Mouse (Mus musculus) intestine, postnatal 0 days (tissue): ENCODE results near the gene Atf2. TPM values are rescaled to one million over a fixed set of nuclear protein-coding genes. Genes with fewer than 3 reads are reported as not detected.
"Not testable (repeated sequence)": the region's sequence is repeated elsewhere in the genome, so short reads cannot be mapped to it uniquely, and the experiment has no call there.

Source experiments
- ATAC-seq: fragments of 200-750 bp; cut with Nextera tagmentation; 2 replicates; pipeline ENCODE4 v1.8.0; 2017; ENCODE audit warnings: mild to moderate bottlenecking, moderate TSS enrichment, moderate library complexity
- H3K27ac ChIP-seq: fragments of 300-500 bp; sonication (generic); 2 replicates; pipeline ENCODE4 v1.5.1; 2014; ENCODE audit warnings: mild to moderate bottlenecking, low read depth, low read length, moderate library complexity
- H3K27me3 ChIP-seq: fragments of 300-500 bp; sonication (generic); replicated peaks from 2 replicates; pipeline ENCODE4 v1.6.1; 2014; ENCODE audit warnings: low read length, mixed read lengths; ENCODE audit not compliant: control insufficient read depth, insufficient read depth
- H3K36me3 ChIP-seq: fragments of 300-500 bp; sonication (generic); 2 replicates; pipeline ENCODE4 v1.6.1; 2014; ENCODE audit warnings: mild to moderate bottlenecking, moderate library complexity; ENCODE audit not compliant: control insufficient read depth, insufficient read depth
- H3K4me1 ChIP-seq: fragments of 300-500 bp; sonication (generic); replicated peaks from 2 replicates; pipeline ENCODE4 v1.6.1; 2014; ENCODE audit warnings: antibody characterized with exemption, low read length, mixed read lengths; ENCODE audit not compliant: control insufficient read depth, insufficient read depth
- H3K4me2 ChIP-seq: fragments of 300-500 bp; sonication (generic); replicated peaks from 2 replicates; pipeline ENCODE4 v1.6.1; 2014; ENCODE audit warnings: low read depth, mild to moderate bottlenecking, moderate library complexity
- H3K4me3 ChIP-seq: fragments of 300-500 bp; sonication (generic); 2 replicates; pipeline ENCODE4 v1.5.1; 2014; ENCODE audit warnings: low read depth, low read length
- H3K9ac ChIP-seq: fragments of 300-500 bp; sonication (generic); 2 replicates; pipeline ENCODE4 v1.6.1; 2014; ENCODE audit warnings: mild to moderate bottlenecking, low read depth, low read length
- H3K9me3 ChIP-seq: fragments of 300-500 bp; sonication (generic); 2 replicates; pipeline ENCODE4 v1.6.1; 2016; ENCODE audit warnings: mixed run types; ENCODE audit not compliant: control insufficient read depth
- CTCF ChIP-seq: sonication (generic); IDR thresholded peaks from 2 replicates; pipeline ENCODE4 v1.5.1; 2016; ENCODE audit warnings: low read depth, mild to moderate bottlenecking, control low read depth, antibody characterized with exemption, moderate library complexity
- WGBS: fragments of 180-500 bp; shearing (Covaris S2); extraction: QIAGEN DNeasy Blood & Tissue Kit; methylation state at CpG from one replicate; pipeline ENCODE4 v1.1.7; 2014; 5-methylcytosine and 5-hydroxymethylcytosine counted together
- polyA plus RNA-seq: library from polyadenylated mRNA; unstranded; fragments of >200 nt; fragmentation: Nextera tagmentation; extraction: Ambion mirVana; gene quantifications from 2 replicates; pipeline ENCODE4 v1.2.1, GENCODE M21; 2015

Atf2 gene
- polyA plus RNA-seq, 1 experiment from 2014 or later = 24.2 TPM

- 0 out of 2 replicates have a peak, but pooled peaks have one; percentile 11 for ATAC-seq
- peak overlapping the region; percentile 75 for H3K4me2 ChIP-seq
Measured at GRCm38 (mm10) chr2:73909116-73909515, 16.7 kb upstream of the Atf2 start.

GRCm38 (mm10) chr2:73904679-73905078 lies 12.2 kb upstream of the Atf2 start:
- not testable (repeated sequence) for H3K4me2 ChIP-seq, H3K4me1 ChIP-seq, H3K27me3 ChIP-seq, ATAC-seq, H3K4me3 ChIP-seq, H3K27ac ChIP-seq, H3K9ac ChIP-seq, H3K9me3 ChIP-seq
- peaks cover 27% of the 10 kb centered on the region for H3K36me3 ChIP-seq

More at GRCm38 (mm10) chr2:73909116-73909515, 16.7 kb upstream of the Atf2 start:
- Histone ChIP-seq H3K36me3 (peaks cover 27% of the 10 kb centered on the region), H3K4me3 (peak overlapping the region; percentile 5; the same call in 1 of the 2 replicates), H3K4me1 (no peaks in the 10 kb centered on the region; the same call in 1 of the 2 replicates), H3K9me3 (no peaks in the 10 kb centered on the region), H3K9ac (no peak overlapping the region), H3K27me3 (no peaks in the 10 kb centered on the region), H3K27ac (no peak overlapping the region)
- TF ChIP-seq CTCF = no peak
- 50% methylated on average over 2 of the region's 2 CpGs for WGBS

GRCm38 (mm10) chr2:73903536-73903935 lies 11.1 kb upstream of the Atf2 start:
- H3K9ac ChIP-seq = no peak overlapping the region
- WGBS = 97% methylated on average over 2 of the region's 2 CpGs
- ATAC-seq = no peak
- H3K9me3 ChIP-seq = no peaks in the 10 kb centered on the region
- no peak overlapping the region for H3K4me2 ChIP-seq
- H3K4me1 ChIP-seq = no peaks in the 10 kb centered on the region
- no peaks in the 10 kb centered on the region for H3K27me3 ChIP-seq
- 0 out of 2 replicates have a peak, but pooled peaks have one; percentile 12 for TF ChIP-seq CTCF
- H3K36me3 ChIP-seq = peaks cover 21% of the 10 kb centered on the region
- H3K27ac ChIP-seq = no peak overlapping the region
- H3K4me3 ChIP-seq = no peak overlapping the region

GRCm38 (mm10) chr2:73902328-73902727 lies 9.9 kb upstream of the Atf2 start:
- H3K4me1 ChIP-seq, H3K27ac ChIP-seq, H3K9ac ChIP-seq, ATAC-seq, H3K27me3 ChIP-seq, H3K4me2 ChIP-seq, H3K4me3 ChIP-seq, H3K9me3 ChIP-seq, H3K36me3 ChIP-seq: not testable (repeated sequence)
- 98% methylated on average over 3 of the region's 3 CpGs for WGBS

GRCm38 (mm10) chr2:73901169-73901568 lies 8.7 kb upstream of the Atf2 start:
- Histone ChIP-seq H3K4me2 (no peak overlapping the region), H3K27me3 (no peaks in the 10 kb centered on the region), H3K27ac (no peak overlapping the region), H3K9ac (no peak overlapping the region), H3K9me3 (no peaks in the 10 kb centered on the region), H3K36me3 (no peaks in the 10 kb centered on the region), H3K4me3 (no peak overlapping the region), H3K4me1 (no peaks in the 10 kb centered on the region)
- no peak for ATAC-seq
- TF ChIP-seq CTCF = no peak

- no peak for ATAC-seq
- Histone ChIP-seq H3K9ac (no peak overlapping the region), H3K27ac (no peak overlapping the region), H3K27me3 (no peaks in the 10 kb centered on the region), H3K36me3 (no peaks in the 10 kb centered on the region), H3K4me3 (no peak overlapping the region), H3K4me1 (no peaks in the 10 kb centered on the region), H3K9me3 (no peaks in the 10 kb centered on the region), H3K4me2 (no peak overlapping the region)
- no peak for TF ChIP-seq CTCF
- 45% methylated on average over 1 of the region's 1 CpGs for WGBS
Measured at GRCm38 (mm10) chr2:73900364-73900763, 7.9 kb upstream of the Atf2 start.

GRCm38 (mm10) chr2:73896919-73897318 lies 4.5 kb upstream of the Atf2 start:
- H3K27me3 ChIP-seq, ATAC-seq, H3K9ac ChIP-seq, H3K4me1 ChIP-seq, H3K4me2 ChIP-seq, H3K36me3 ChIP-seq, H3K27ac ChIP-seq, H3K4me3 ChIP-seq, H3K9me3 ChIP-seq: not testable (repeated sequence)
- 76% methylated on average over 4 of the region's 4 CpGs for WGBS
